Mouse (Mus musculus): ENCODE results near the gene Crabp2. TPM values are rescaled to one million over a fixed set of nuclear protein-coding genes. Genes with fewer than 3 reads are reported as not detected.

Gene Crabp2
- polyA plus RNA-seq, 1 experiment = 0.88 TPM

DNA sequence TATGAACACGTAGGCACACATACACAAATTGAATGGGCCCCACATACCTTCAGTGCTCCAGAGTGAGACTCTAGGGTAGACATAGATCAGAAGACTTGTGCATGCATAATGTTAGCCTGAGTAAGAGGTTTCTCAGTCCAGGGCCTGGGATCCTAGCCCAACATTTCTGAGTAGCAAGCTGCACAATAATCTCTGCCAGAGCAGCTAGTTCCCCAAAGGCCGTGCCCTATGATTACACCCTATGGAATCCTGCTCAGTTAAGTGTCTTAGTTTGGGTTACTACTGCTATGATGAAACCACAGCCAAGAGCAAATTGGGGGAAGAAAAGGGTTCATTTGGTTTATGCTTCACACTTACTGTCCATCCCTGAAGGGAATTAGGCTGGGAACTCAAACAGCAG is 6.0 kb upstream of the Crabp2 start:
- TF ChIP-seq CTCF (conservative IDR thresholded peaks at IDR 0.05; ENCODE audit: insufficient read depth, insufficient read length, low read depth, low read length) (no peak), POLR2A (IDR thresholded peaks at IDR 0.05; ENCODE audit: low read depth, low read length) (no peak)
- 95% methylated on average over 2 of the region's 2 CpGs for WGBS
- no peak for DNase-seq
- Histone ChIP-seq H3K27ac (ENCODE audit: insufficient read depth, low read depth, low read length) (no peak overlapping the region), H3K4me1 (ENCODE audit: control insufficient read depth, insufficient read depth, low read length) (no peaks in the 10 kb centered on the region), H3K4me3 (ENCODE audit: insufficient read depth, low read depth, low read length) (no peak overlapping the region), H3K27me3 (replicated peaks; ENCODE audit: control insufficient read depth, insufficient read depth, low read length) (no peaks in the 10 kb centered on the region), H3K36me3 (ENCODE audit: control insufficient read depth, insufficient read depth, low read length) (no peaks in the 10 kb centered on the region; the same call in none of the 2 replicates)

DNA sequence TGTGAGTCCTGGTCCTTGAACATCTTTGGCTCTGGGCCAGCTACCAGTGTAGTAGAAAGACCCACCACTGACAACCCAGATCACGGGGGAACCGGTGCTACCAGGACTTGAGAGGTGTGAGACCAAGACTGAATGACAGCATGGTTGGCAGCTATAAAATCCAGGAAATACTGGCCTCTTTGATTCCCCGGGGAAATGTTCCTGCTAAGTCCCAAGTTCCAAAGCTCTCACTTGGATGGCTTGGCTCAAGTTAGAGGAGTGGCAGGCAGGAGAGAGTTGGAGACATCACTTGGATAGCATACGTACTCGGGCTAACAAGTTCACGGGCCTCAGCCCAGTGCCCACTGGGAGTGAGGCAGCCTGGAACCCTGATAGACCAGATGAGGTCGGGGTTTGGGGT is 4.9 kb upstream of the Crabp2 start:
- Histone ChIP-seq H3K27ac (ENCODE audit: insufficient read depth, low read depth, low read length) (no peak overlapping the region), H3K36me3 (ENCODE audit: control insufficient read depth, insufficient read depth, low read length) (no peaks in the 10 kb centered on the region; the same call in none of the 2 replicates)
- WGBS = 66% methylated on average over 7 of the region's 7 CpGs

DNA sequence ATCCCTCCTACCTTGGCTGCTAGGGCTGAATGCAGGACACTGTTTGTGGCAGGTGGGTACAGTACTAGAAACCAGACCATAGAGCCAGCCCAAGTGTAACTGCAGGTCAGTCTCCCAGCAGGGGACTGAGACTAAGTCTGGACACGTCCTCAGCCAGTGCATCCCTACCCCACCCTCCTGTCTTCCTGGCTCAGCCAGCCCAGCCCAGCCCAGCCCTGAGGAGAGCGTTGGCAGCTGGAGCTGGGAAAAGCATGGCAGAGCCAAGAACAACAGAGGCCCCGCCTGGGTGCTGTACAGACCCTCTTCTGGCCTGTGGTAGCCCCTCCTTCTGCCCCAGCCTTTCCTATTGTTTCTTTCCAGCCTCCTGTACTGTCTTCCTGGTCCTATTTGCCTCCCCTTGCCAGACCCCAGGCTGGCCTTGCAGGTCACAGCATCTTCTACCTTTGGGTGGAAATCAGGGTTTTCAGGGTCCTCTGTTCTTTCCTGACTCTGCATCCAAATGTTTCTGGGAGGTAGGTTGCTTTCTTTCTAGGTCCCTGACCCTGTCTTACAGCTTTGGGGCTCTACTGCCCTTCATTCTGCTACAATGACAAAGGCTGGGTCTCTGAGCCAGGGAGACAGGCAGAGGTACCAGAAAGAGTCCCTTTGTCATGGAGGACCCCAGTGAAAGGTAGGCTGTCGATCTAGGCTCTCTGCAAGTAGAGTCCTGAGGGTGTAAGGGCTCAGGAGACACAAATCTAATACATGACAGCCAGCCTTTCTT is 3.4 kb upstream of the Crabp2 start:
- no peak for TF ChIP-seq CTCF (conservative IDR thresholded peaks at IDR 0.05; ENCODE audit: insufficient read depth, insufficient read length, low read depth, low read length)
- TF ChIP-seq POLR2A (IDR thresholded peaks at IDR 0.05; ENCODE audit: low read depth, low read length) = no peak
- H3K27me3 ChIP-seq (replicated peaks; ENCODE audit: control insufficient read depth, insufficient read depth, low read length) = peaks cover 2% of the 10 kb centered on the region; the same call in 1 of the 2 replicates
- 23% methylated on average over 4 of the region's 4 CpGs for WGBS
- H3K4me1 ChIP-seq (ENCODE audit: control insufficient read depth, insufficient read depth, low read length) = no peaks in the 10 kb centered on the region
- H3K4me3 ChIP-seq (ENCODE audit: insufficient read depth, low read depth, low read length) = no peak overlapping the region
- H3K36me3 ChIP-seq (ENCODE audit: control insufficient read depth, insufficient read depth, low read length) = no peaks in the 10 kb centered on the region
- no peak overlapping the region for H3K27ac ChIP-seq (ENCODE audit: insufficient read depth, low read depth, low read length)
- DNase-seq = no peak

More for the DNA sequence above, 4.9 kb upstream of the Crabp2 start:
- H3K4me1 ChIP-seq (ENCODE audit: control insufficient read depth, insufficient read depth, low read length) = no peaks in the 10 kb centered on the region
- TF ChIP-seq POLR2A (IDR thresholded peaks at IDR 0.05; ENCODE audit: low read depth, low read length) (no peak), CTCF (conservative IDR thresholded peaks at IDR 0.05; ENCODE audit: insufficient read depth, insufficient read length, low read depth, low read length) (no peak)
- H3K27me3 ChIP-seq (replicated peaks; ENCODE audit: control insufficient read depth, insufficient read depth, low read length) = peaks cover 2% of the 10 kb centered on the region; the same call in 1 of the 2 replicates
- no peak for DNase-seq
- no peak overlapping the region for H3K4me3 ChIP-seq (ENCODE audit: insufficient read depth, low read depth, low read length)

DNA sequence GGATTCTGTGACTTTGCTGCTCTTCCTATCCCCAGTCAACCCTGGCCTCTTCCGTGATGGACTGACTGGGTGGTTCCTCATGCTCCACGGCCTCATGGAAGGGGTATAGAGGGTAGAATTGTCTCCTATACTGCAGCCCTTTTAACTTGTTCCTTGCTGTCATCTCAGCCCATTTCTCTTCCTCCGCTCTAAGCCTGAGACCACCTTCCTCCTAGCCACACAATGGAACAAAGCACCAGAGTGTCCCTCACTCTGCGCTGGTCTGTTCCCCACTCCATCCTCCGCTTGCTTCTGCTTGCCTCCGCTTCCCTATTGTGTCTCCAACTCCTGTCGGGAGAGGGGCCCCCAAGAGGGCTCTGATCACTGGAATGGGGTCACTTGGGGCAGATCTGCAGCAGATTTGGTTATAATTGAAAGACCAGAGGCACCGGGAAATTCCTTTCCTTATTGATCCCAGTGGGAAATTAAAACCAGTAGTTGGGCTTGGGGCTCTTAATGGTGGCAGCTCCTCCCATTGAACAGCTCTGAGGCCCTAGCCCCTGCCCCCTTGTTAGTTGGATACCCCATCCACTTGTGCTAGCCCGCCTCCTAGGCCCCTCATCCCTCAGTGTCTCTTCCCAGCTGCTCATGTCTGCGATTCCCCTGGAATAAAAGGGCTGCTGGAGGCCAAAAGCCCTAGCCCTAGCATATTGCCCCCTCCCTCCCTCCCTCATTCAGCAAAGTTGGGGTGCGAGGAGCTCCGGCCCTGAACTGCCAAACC is 2.5 kb upstream of the Crabp2 start:
- H3K27me3 ChIP-seq (replicated peaks; ENCODE audit: control insufficient read depth, insufficient read depth, low read length) = peaks cover 2% of the 10 kb centered on the region; the same call in 1 of the 2 replicates
- no peak overlapping the region for H3K4me3 ChIP-seq (ENCODE audit: insufficient read depth, low read depth, low read length)
- 57% methylated on average over 12 of the region's 12 CpGs for WGBS
- TF ChIP-seq POLR2A (IDR thresholded peaks at IDR 0.05; ENCODE audit: low read depth, low read length) = no peak
- no peak for TF ChIP-seq CTCF (conservative IDR thresholded peaks at IDR 0.05; ENCODE audit: insufficient read depth, insufficient read length, low read depth, low read length)
- H3K4me1 ChIP-seq (ENCODE audit: control insufficient read depth, insufficient read depth, low read length) = no peaks in the 10 kb centered on the region
- H3K27ac ChIP-seq (ENCODE audit: insufficient read depth, low read depth, low read length) = no peak overlapping the region
- H3K36me3 ChIP-seq (ENCODE audit: control insufficient read depth, insufficient read depth, low read length) = no peaks in the 10 kb centered on the region
- DNase-seq = no peak

DNA sequence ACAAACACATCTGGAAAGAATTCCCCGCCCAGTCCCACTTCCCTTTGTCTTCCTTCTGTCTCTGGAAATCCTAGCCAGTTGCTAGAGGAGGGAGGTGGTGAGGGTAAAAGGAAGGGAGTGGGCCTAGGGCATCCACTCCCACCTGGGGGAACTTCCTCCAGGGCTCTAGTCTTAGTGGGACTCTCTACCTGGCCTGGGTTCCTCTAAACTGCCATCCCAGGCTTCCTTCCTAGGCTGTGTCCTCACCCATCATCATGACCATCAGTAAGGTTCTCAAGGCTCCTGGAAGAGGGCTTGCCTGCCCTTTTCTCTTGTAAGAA is 2.0 kb upstream of the Crabp2 start:
- no peak for DNase-seq
- Histone ChIP-seq H3K4me3 (ENCODE audit: insufficient read depth, low read depth, low read length) (no peak overlapping the region), H3K4me1 (ENCODE audit: control insufficient read depth, insufficient read depth, low read length) (no peaks in the 10 kb centered on the region), H3K27me3 (replicated peaks; ENCODE audit: control insufficient read depth, insufficient read depth, low read length) (peaks cover 2% of the 10 kb centered on the region; the same call in 1 of the 2 replicates), H3K36me3 (ENCODE audit: control insufficient read depth, insufficient read depth, low read length) (no peaks in the 10 kb centered on the region), H3K27ac (ENCODE audit: insufficient read depth, low read depth, low read length) (no peak overlapping the region)
- no peak for TF ChIP-seq POLR2A (IDR thresholded peaks at IDR 0.05; ENCODE audit: low read depth, low read length)
- WGBS = 67% methylated on average over 1 of the region's 1 CpGs

DNA sequence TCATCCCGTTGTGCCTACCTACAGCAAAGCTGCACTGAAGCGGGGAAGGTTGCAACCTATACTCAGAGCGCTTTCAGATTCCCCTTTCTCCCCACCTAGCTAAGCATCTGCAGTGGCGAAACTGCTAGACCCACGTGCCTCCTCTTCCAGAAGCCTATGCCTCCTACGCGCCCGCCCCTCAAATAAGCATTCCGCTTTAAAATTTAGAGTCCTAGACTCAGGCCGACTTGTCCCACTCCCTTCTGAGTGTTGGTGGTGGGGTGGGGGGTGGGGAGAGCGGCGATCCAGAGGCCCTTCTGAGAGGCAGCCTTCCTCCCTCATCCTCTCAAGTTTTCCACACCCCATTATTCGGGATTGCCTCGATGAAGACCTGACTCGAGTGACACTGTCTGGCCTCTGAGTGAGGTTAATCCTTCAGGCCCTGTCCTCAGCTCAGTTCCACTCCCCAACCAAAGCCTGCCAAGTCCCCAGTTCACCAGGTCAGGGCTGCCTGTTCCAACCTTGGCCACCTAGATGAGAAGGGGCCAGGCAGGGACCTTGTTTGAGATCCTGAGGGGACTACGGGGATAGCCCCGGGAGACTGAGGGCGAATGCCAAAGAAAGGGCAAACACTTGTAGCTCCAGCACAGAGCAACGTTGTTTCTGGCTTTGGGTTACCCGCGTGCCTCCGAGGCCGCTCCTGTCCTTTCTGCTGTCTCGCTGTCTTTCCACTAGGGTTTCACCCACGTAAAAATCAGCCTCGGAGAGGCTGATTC is 1.2 kb upstream of the Crabp2 start:
- no peaks in the 10 kb centered on the region for H3K4me1 ChIP-seq (ENCODE audit: control insufficient read depth, insufficient read depth, low read length)
- H3K27me3 ChIP-seq (replicated peaks; ENCODE audit: control insufficient read depth, insufficient read depth, low read length) = peaks cover 2% of the 10 kb centered on the region; the same call in 1 of the 2 replicates
- no peak for TF ChIP-seq POLR2A (IDR thresholded peaks at IDR 0.05; ENCODE audit: low read depth, low read length)
- TF ChIP-seq CTCF (conservative IDR thresholded peaks at IDR 0.05; ENCODE audit: insufficient read depth, insufficient read length, low read depth, low read length) = no peak
- DNase-seq = no peak
- WGBS = 16% methylated on average over 26 of the region's 26 CpGs
- H3K36me3 ChIP-seq (ENCODE audit: control insufficient read depth, insufficient read depth, low read length) = no peaks in the 10 kb centered on the region
- H3K4me3 ChIP-seq (ENCODE audit: insufficient read depth, low read depth, low read length) = no peak overlapping the region
- H3K27ac ChIP-seq (ENCODE audit: insufficient read depth, low read depth, low read length) = no peak overlapping the region

DNA sequence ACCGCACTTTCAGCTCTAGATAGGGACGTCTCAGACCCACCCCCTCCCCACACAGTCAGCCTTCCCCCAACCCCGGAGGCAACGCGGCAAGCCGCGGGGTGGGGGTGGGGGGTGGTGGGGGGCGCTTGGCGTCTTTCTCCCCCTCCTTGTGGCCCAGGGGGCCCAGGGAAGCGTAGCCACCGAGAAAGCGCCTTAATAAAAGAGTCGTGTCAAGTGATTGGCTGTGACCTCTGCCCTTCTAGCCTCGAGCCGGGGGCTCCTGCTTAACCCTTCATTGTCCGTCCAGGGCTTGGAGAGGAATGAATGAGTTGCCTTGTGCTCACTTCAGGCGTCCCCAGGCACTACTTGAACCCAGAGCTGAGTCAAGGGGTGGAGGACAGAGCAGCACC is 661 bp upstream of the Crabp2 start:
- H3K4me3 ChIP-seq (ENCODE audit: insufficient read depth, low read depth, low read length) = no peak overlapping the region
- peaks cover 2% of the 10 kb centered on the region; the same call in 1 of the 2 replicates for H3K27me3 ChIP-seq (replicated peaks; ENCODE audit: control insufficient read depth, insufficient read depth, low read length)
- no peak for DNase-seq
- WGBS = 3% methylated on average over 17 of the region's 17 CpGs
- no peak for TF ChIP-seq CTCF (conservative IDR thresholded peaks at IDR 0.05; ENCODE audit: insufficient read depth, insufficient read length, low read depth, low read length)
- TF ChIP-seq POLR2A (IDR thresholded peaks at IDR 0.05; ENCODE audit: low read depth, low read length) = no peak
- H3K36me3 ChIP-seq (ENCODE audit: control insufficient read depth, insufficient read depth, low read length) = no peaks in the 10 kb centered on the region
- H3K4me1 ChIP-seq (ENCODE audit: control insufficient read depth, insufficient read depth, low read length) = no peaks in the 10 kb centered on the region
- H3K27ac ChIP-seq (ENCODE audit: insufficient read depth, low read depth, low read length) = no peak overlapping the region

Measured in kidney, adult 2 months (tissue).